Mouse (Mus musculus): ENCODE measurements around the gene Asb5. TPM values are rescaled to one million over a fixed set of nuclear protein-coding genes. Genes with fewer than 3 reads are reported as not detected.
"Not testable (repeated sequence)": the region's sequence is repeated elsewhere in the genome, so short reads cannot be mapped to it uniquely, and the experiment has no call there.

The Asb5 gene
- 6.1 and 10.7 TPM in 2 replicates for polyA plus RNA-seq (2012; ENCODE audit: insufficient read depth, insufficient read length, missing spikeins)

GRCm38 (mm10) chr8:54529382-54530296 is at the start of gene Asb5, which contains the start of gene Spcs3:
Gene Asb5, plus strand, starts transcription at chr8:54529580.
Gene Spcs3, minus strand, starts transcription at chr8:54529998.
- Histone ChIP-seq H3K27ac (replicated peaks; ENCODE audit: low read depth, low read length) (peak within 1 kb of the TSS; percentile 81), H3K4me3 (ENCODE audit: insufficient read depth, low read depth, low read length) (peak within 1 kb of the TSS; percentile 91), H3K4me1 (ENCODE audit: control insufficient read depth, insufficient read depth, insufficient read length, low read length) (0 out of 2 replicates have a peak, but pooled peaks cover 2% of the 10 kb centered on the region)

DNA sequence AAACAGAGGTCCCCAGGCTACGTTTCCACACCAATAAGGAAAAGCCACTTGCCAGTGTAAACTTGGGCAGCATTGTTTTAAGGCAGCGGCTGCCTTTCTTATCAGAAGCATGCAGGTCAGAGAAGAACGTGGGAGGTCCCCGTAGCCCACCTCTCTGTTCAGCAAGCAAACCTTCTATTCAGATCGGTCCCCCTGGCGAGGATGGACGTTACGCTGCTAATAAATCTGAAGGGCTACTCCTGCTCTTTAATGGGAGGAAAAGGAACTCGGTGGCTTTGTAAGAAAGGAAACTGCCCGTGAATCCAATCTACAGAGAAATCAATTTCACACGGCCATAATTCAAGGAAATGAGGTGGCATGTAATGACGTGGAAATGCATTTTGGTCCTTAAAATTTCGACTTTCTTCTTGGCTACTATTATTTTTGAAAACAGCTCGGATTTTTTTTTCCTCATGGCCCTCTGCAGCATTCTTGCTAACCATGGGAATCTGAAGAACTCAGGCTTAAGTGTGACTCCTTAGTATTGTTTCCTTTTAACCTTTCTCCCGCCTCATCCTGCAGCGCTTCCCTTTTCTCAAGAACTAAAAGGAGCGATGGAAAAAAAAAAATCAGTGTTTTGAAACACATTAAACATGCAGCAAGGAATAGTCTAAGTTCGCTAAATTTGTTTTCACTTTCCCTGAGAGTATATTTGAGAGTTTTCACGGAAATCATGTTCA is 42.7 kb upstream of the Asb5 start:
- Histone ChIP-seq H3K4me3 (ENCODE audit: insufficient read depth, low read depth, low read length) (peak overlapping the region; percentile 47), H3K4me1 (ENCODE audit: control insufficient read depth, insufficient read depth, insufficient read length, low read length) (no peaks in the 10 kb centered on the region), H3K27ac (replicated peaks; ENCODE audit: low read depth, low read length) (peak overlapping the region; percentile 16)

DNA sequence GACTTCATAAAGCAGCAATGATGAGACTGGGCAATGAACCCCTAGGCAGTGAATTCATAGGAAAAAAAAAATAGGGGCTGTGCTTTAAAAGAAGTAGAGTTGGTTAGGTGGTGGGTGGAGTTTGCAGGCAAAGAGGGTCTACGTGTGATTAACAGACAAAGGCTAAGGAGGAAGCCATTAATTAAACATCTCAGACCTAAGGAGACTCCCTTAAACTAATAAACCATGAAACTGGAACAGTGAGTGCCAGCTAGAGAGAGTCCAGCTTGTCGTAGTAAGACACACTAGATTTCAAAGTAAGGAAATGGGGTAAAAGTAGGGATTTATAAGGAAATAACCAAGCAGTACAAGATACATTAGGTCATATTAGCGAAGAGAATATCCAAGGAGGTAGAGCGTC is 40.9 kb upstream of the Asb5 start:
- Histone ChIP-seq H3K4me1 (ENCODE audit: control insufficient read depth, insufficient read depth, insufficient read length, low read length) (no peaks in the 10 kb centered on the region), H3K27ac (replicated peaks; ENCODE audit: low read depth, low read length) (no peak overlapping the region), H3K4me3 (ENCODE audit: insufficient read depth, low read depth, low read length) (no peak overlapping the region)

DNA sequence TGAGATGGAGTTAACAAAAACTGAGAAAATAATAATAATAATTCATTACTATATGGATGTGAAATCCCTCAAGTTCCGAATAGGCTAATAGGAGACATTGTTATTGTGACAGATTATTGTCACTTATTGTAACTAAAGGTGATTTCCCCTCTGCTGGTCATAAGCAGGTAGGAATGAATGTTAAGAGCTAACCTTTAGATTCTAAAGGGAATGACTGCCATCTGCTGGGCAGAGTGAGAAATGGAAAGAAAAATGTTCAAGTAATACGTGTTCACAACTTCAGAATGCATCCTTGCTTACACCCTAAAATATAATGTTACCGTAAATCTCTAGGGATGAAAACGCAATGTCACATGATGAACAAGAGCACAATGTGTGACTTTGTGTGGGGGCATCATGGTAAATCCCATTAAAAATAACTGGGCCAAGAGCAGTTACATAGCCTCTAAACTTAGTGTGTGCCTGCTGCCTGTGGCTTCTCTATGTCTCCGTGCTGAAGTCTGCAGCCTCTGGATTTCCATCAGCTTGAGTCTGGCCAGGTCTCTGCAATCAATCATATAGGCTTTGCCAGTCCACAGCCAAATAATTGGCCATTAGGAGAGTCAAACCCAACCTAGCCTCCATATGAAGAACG is 38.2 kb upstream of the Asb5 start:
- Histone ChIP-seq H3K4me1 (ENCODE audit: control insufficient read depth, insufficient read depth, insufficient read length, low read length) (no peaks in the 10 kb centered on the region), H3K27ac (replicated peaks; ENCODE audit: low read depth, low read length) (no peak overlapping the region), H3K4me3 (ENCODE audit: insufficient read depth, low read depth, low read length) (no peak overlapping the region)

- Histone ChIP-seq H3K4me3 (ENCODE audit: insufficient read depth, low read depth, low read length) (no peak overlapping the region), H3K27ac (replicated peaks; ENCODE audit: low read depth, low read length) (no peak overlapping the region), H3K4me1 (ENCODE audit: control insufficient read depth, insufficient read depth, insufficient read length, low read length) (no peaks in the 10 kb centered on the region)
These were observed 37.4 kb upstream of the Asb5 start for GRCm38 (mm10) chr8:54491934-54492333.

DNA sequence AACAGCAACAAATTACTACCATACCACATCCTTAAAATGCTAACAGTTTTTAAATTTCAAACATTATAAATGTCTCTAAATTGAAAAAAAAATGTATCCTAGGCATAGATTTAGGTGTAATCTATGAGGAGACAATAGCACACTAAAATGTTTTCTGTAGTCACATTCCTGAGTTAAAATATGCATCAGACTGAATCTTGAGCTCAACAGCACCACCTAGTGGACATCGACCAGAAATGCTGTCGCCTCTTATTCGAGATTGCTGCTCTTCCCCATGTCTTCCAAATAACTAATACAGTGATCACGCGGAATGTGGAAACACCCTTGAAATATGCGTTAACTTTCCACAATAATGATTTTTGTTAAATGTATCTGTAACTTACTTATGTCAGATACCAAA is 36.3 kb upstream of the Asb5 start:
- no peaks in the 10 kb centered on the region for H3K4me1 ChIP-seq (ENCODE audit: control insufficient read depth, insufficient read depth, insufficient read length, low read length)
- no peak overlapping the region for H3K27ac ChIP-seq (replicated peaks; ENCODE audit: low read depth, low read length)
- H3K4me3 ChIP-seq (ENCODE audit: insufficient read depth, low read depth, low read length): no peak overlapping the region

DNA sequence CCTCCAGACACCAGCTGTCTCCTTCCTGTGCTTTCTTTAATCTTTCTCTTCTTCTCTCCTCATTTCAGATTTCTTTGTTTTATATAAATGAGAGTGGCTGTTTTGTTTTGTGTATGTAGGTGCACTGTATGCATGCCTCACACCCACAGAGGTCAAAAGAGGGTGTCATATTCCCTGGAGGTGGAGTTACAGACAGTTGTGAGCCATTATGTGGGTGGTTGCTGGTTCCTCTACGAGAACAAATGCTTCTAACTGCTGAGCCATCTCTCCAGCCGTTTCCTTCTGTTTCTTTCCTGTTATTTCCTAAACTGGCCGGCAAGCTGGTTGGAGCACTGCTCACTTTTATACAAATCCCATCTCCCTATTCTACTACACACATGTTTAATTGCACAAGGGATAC is 35.5 kb upstream of the Asb5 start:
- H3K4me3 ChIP-seq (ENCODE audit: insufficient read depth, low read depth, low read length): no peak overlapping the region
- no peaks in the 10 kb centered on the region for H3K4me1 ChIP-seq (ENCODE audit: control insufficient read depth, insufficient read depth, insufficient read length, low read length)
- no peak overlapping the region for H3K27ac ChIP-seq (replicated peaks; ENCODE audit: low read depth, low read length)

DNA sequence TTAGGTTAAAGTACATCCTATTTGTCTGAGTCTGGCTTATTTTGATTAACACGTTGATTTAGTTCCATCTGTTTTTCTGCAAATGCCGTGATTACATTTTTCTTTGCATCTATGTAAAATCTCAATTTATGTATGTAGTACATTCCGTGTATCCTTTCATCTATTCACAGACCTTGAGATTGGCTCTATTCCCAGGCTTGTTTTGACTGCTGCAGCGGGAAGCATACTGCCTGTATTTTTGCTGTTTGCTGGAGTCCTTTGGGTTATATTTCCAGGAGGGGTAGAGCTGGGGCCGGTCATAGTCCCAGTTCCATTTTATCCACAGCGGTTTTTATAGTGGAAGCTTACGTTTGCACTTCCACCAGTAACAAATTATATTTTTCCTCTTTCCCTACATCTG is 26.3 kb upstream of the Asb5 start:
- no peak overlapping the region for H3K27ac ChIP-seq (replicated peaks; ENCODE audit: low read depth, low read length)
- no peak overlapping the region for H3K4me3 ChIP-seq (ENCODE audit: insufficient read depth, low read depth, low read length)
- no peaks in the 10 kb centered on the region for H3K4me1 ChIP-seq (ENCODE audit: control insufficient read depth, insufficient read depth, insufficient read length, low read length)

GRCm38 (mm10) chr8:54505060-54505459 is 24.3 kb upstream of the Asb5 start:
- Histone ChIP-seq H3K27ac (replicated peaks; ENCODE audit: low read depth, low read length) (no peak overlapping the region), H3K4me1 (ENCODE audit: control insufficient read depth, insufficient read depth, insufficient read length, low read length) (no peaks in the 10 kb centered on the region), H3K4me3 (ENCODE audit: insufficient read depth, low read depth, low read length) (no peak overlapping the region)

DNA sequence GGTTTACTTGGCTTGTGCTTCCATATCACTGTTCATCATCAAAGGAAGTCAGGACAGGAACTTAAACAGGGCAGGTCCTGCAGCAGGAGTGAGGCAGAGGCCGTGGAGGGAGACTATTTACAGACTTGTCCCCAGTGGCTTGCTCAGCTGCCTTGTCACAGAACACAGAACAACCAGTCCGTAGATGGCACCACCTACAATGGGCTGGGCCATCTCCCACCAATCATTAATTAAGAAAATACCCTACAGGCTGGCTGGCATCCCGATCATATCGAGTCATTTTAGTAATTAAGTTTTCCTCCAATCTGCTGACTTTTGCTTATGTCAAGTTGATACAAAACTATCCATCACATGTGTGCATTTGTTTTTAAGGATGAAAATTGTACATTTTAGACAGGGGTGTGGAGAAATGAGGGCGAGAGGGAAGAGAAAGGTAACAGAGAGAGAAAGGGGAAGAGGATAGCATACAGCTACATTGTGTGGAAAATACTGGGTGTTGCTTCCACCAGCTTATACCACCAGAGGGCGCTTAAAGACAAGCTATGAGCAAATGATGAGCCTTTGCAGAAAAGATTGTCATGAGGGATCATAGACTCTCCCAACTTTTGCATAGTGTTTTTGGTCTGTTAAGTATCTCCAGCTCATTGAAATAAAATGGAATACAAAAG is 21.8 kb upstream of the Asb5 start:
- Histone ChIP-seq H3K4me1 (ENCODE audit: control insufficient read depth, insufficient read depth, insufficient read length, low read length) (no peaks in the 10 kb centered on the region), H3K27ac (replicated peaks; ENCODE audit: low read depth, low read length) (no peak overlapping the region), H3K4me3 (ENCODE audit: insufficient read depth, low read depth, low read length) (no peak overlapping the region)

- no peak overlapping the region for H3K4me3 ChIP-seq (ENCODE audit: insufficient read depth, low read depth, low read length)
- H3K4me1 ChIP-seq (ENCODE audit: control insufficient read depth, insufficient read depth, insufficient read length, low read length): no peaks in the 10 kb centered on the region
- no peak overlapping the region for H3K27ac ChIP-seq (replicated peaks; ENCODE audit: low read depth, low read length)
These were observed 21.3 kb upstream of the Asb5 start for GRCm38 (mm10) chr8:54508096-54508456.

DNA sequence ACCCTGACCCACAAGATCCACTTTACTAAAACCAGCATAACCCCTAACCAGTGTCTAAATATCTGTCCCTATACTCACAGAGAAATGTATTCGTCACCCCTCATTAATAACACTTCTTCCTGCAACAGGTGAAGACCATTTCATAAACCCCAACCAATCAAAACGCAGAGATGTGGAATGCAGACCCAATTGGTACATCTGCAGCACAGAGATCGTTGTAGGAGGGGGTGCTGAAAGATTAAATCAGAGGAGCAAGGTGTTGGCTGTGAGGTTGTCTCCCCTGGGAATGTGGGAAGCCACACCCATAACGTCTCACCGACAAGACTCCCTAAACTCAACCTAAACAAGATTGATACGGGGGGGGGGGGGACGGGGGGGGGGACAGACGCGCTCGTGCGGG is 20.6 kb upstream of the Asb5 start:
- no peak overlapping the region for H3K27ac ChIP-seq (replicated peaks; ENCODE audit: low read depth, low read length)
- no peak overlapping the region for H3K4me3 ChIP-seq (ENCODE audit: insufficient read depth, low read depth, low read length)
- H3K4me1 ChIP-seq (ENCODE audit: control insufficient read depth, insufficient read depth, insufficient read length, low read length): no peaks in the 10 kb centered on the region

GRCm38 (mm10) chr8:54509221-54509721 is 20.1 kb upstream of the Asb5 start:
- H3K27ac ChIP-seq (replicated peaks; ENCODE audit: low read depth, low read length): no peak overlapping the region
- no peaks in the 10 kb centered on the region for H3K4me1 ChIP-seq (ENCODE audit: control insufficient read depth, insufficient read depth, insufficient read length, low read length)
- H3K4me3 ChIP-seq (ENCODE audit: insufficient read depth, low read depth, low read length): no peak overlapping the region

DNA sequence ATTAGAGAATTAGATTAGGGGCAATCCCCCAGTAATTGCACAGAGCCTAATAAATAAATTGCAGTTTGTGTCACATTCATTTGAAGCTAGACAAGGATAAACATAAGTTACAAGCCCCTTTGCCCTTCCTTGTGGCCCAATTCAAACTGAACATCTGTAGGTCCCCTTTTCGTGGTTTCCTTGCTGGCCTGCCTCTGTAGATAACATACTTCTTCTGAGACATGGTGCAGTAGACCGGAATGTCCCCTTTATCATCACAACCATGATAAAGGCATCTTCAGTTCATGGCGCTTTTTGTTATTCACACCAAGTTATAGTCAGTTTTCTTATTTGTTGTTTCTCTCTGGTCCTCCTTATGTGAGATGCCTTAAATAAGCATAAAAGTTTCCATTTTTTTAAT is 17.6 kb upstream of the Asb5 start:
- H3K4me1 ChIP-seq (ENCODE audit: control insufficient read depth, insufficient read depth, insufficient read length, low read length): no peaks in the 10 kb centered on the region
- H3K27ac ChIP-seq (replicated peaks; ENCODE audit: low read depth, low read length): no peak overlapping the region
- no peak overlapping the region for H3K4me3 ChIP-seq (ENCODE audit: insufficient read depth, low read depth, low read length)

DNA sequence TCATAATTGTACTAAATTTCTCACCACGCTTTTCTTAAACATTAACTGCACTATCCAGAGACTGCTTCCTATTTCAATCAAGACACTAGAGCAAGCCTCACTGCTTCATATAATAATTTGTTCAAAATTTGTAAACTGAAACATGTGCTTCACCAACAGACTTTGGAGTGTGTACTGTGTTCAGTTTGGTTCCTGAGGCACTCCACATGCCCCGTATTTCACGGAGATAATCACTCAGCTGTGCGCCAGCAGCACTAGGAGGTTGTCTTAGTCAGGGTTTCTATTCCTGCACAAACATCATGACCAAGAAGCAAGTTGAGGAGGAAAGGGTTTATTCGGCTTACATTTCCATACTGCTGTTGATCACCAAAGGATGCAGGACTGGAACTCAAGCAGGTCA is 17.2 kb upstream of the Asb5 start:
- not testable (repeated sequence) for H3K4me3 ChIP-seq (ENCODE audit: insufficient read depth, low read depth, low read length); H3K27ac ChIP-seq (replicated peaks; ENCODE audit: low read depth, low read length); H3K4me1 ChIP-seq (ENCODE audit: control insufficient read depth, insufficient read depth, insufficient read length, low read length)

Measured in brown adipose tissue, adult 24 weeks (tissue).